Mouse (Mus musculus) hindbrain, embryonic 11.5 days (tissue): ENCODE measurements at regions not wholly inside any gene's neighbourhood (a gene's known extent, or its start where the extent isn't known, plus 50 kb on each side); places are given as distances from the start of the nearest gene placed in this dataset.

ENCODE experiments used
- ATAC-seq: fragments of 200-750 bp; cut with Nextera tagmentation; 2 replicates; pipeline ENCODE4 v1.8.0; 2017; ENCODE audit warnings: mild to moderate bottlenecking, moderate TSS enrichment, moderate library complexity; ENCODE audit not compliant: low FRiP score
- DNase-seq: peaks from one replicate; pipeline ENCODE4 v3.0.0-alpha.2; 2015; ENCODE audit warnings: low spot score
- H3K27ac ChIP-seq: fragments of 300-500 bp; sonication (generic); 2 replicates; pipeline ENCODE4 v1.5.1; 2014; ENCODE audit warnings: mild to moderate bottlenecking, low read depth, low read length
- H3K27me3 ChIP-seq: fragments of 300-500 bp; sonication (generic); 2 replicates; pipeline ENCODE4 v1.6.1; 2014; ENCODE audit warnings: mild to moderate bottlenecking, low read length, moderate library complexity, mixed read lengths; ENCODE audit not compliant: control insufficient read depth, insufficient read depth
- H3K36me3 ChIP-seq: fragments of 300-500 bp; sonication (generic); 2 replicates; pipeline ENCODE4 v1.6.1; 2014; ENCODE audit warnings: mild to moderate bottlenecking, low read length, moderate library complexity, mixed read lengths; ENCODE audit not compliant: control insufficient read depth, insufficient read depth
- H3K4me1 ChIP-seq: fragments of 300-500 bp; sonication (generic); replicated peaks from 2 replicates; pipeline ENCODE4 v1.6.1; 2014; ENCODE audit warnings: low read length, mixed read lengths; ENCODE audit not compliant: control insufficient read depth, insufficient read depth
- H3K4me2 ChIP-seq: fragments of 300-500 bp; sonication (generic); replicated peaks from 2 replicates; pipeline ENCODE4 v1.6.1; 2014; ENCODE audit warnings: mild to moderate bottlenecking, low read depth, low read length
- H3K4me3 ChIP-seq: fragments of 300-500 bp; sonication (generic); 2 replicates; pipeline ENCODE4 v1.5.1; 2014; ENCODE audit warnings: low read depth, low read length
- H3K9ac ChIP-seq: fragments of 300-500 bp; sonication (generic); 2 replicates; pipeline ENCODE4 v1.6.1; 2014; ENCODE audit warnings: low read depth, low read length
- H3K9me3 ChIP-seq: fragments of 300-500 bp; sonication (generic); 2 replicates; pipeline ENCODE4 v1.6.1; 2016; ENCODE audit warnings: low read length; ENCODE audit not compliant: control insufficient read depth
- whole genome bisulfite sequencing: fragments of 180-500 bp; shearing (Covaris S2); extraction: QIAGEN DNeasy Blood & Tissue Kit; methylation state at CpG from one replicate; pipeline ENCODE4 v1.1.7; 2014; 5-methylcytosine and 5-hydroxymethylcytosine counted together

DNA sequence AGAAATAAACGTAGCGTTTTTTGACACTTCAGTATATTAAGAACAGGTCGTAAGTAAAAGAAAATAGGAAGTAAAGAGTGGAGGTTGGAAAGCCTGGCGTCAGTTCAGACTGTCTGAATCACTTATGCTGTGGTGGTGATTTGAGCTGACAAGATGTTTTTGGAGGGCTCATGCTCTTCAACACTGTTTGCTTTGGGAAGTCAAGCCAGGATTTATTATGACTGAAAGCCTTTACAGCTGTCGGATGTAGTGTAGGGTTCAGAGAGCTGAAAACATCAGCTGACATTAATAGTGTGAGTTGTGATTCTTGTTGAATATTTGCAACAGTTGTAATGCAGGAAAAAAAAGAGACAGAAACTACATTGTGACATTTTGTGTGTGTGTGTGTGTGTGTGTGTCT is 1062.9 kb upstream of the 4930412O13Rik start:
- Histone ChIP-seq H3K4me2 (no peak overlapping the region), H3K9ac (no peak overlapping the region), H3K27me3 (no peaks in the 10 kb centered on the region), H3K4me1 (no peaks in the 10 kb centered on the region), H3K36me3 (no peaks in the 10 kb centered on the region), H3K27ac (no peak overlapping the region), H3K9me3 (no peaks in the 10 kb centered on the region), H3K4me3 (no peak overlapping the region)
- 72% methylated on average over 5 of the region's 5 CpGs for WGBS
- ATAC-seq: no peak
- DNase-seq: no peak

DNA sequence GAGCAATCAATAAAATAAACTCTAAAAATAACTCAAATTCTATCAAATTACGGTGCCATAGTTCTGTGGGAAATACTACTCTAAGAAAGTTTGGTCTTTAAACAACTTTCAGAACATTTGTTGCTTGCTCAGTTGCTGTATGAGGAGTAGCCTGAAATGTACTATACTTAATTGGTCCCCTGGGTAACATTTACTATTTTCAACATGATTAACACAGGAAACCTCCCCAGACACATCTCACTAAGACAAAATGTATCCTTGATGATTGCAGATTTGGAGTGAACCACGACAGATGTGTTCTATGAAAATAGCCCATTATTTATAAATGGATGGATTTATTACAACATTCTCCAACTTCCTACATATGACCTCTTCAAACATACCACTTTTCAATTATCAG is 1055.6 kb upstream of the 4930412O13Rik start:
- Histone ChIP-seq H3K27ac (no peak overlapping the region), H3K36me3 (no peaks in the 10 kb centered on the region), H3K4me1 (no peaks in the 10 kb centered on the region), H3K27me3 (no peaks in the 10 kb centered on the region), H3K4me3 (no peak overlapping the region), H3K9ac (no peak overlapping the region), H3K4me2 (no peak overlapping the region), H3K9me3 (no peaks in the 10 kb centered on the region)
- whole genome bisulfite sequencing: 80% methylated on average over 2 of the region's 2 CpGs
- DNase-seq (no peak), ATAC-seq (no peak)
